Mouse (Mus musculus) liver, embryonic 13.5 days (tissue): ENCODE results near the gene Ocln. TPM values are rescaled to one million over a fixed set of nuclear protein-coding genes. Genes with fewer than 3 reads are reported as not detected.

ENCODE experiments used
- ATAC-seq: fragments of 200-750 bp; cut with Nextera tagmentation; 2 replicates; pipeline ENCODE4 v1.8.0; 2017; ENCODE audit warnings: low read depth, mild to moderate bottlenecking, moderate number of reproducible peaks, moderate library complexity
- DNase-seq: peaks from one replicate; pipeline ENCODE4 v3.0.0; 2022
- H3K27ac ChIP-seq: fragments of 300-500 bp; sonication (generic); 2 replicates; pipeline ENCODE4 v1.5.1; 2015; ENCODE audit warnings: moderate library complexity, mild to moderate bottlenecking, inconsistent platforms
- H3K27me3 ChIP-seq: fragments of 300-500 bp; sonication (generic); 2 replicates; pipeline ENCODE4 v1.6.1; 2015; ENCODE audit warnings: mild to moderate bottlenecking, inconsistent platforms
- H3K36me3 ChIP-seq: fragments of 300-500 bp; sonication (generic); 2 replicates; pipeline ENCODE4 v1.6.1; 2015; ENCODE audit warnings: mild to moderate bottlenecking, inconsistent platforms
- H3K4me1 ChIP-seq: fragments of 300-500 bp; sonication (generic); replicated peaks from 2 replicates; pipeline ENCODE4 v1.6.1; 2015; ENCODE audit warnings: inconsistent platforms
- H3K4me2 ChIP-seq: fragments of 300-500 bp; sonication (generic); 2 replicates; pipeline ENCODE4 v1.6.1; 2015; ENCODE audit warnings: inconsistent platforms, mild to moderate bottlenecking, moderate library complexity
- H3K4me3 ChIP-seq: fragments of 300-500 bp; sonication (generic); replicated peaks from 2 replicates; pipeline ENCODE4 v1.5.1; 2015; ENCODE audit warnings: mild to moderate bottlenecking, inconsistent platforms
- H3K9ac ChIP-seq: fragments of 300-500 bp; sonication (generic); 2 replicates; pipeline ENCODE4 v1.6.1; 2015; ENCODE audit warnings: mild to moderate bottlenecking, inconsistent platforms
- H3K9me3 ChIP-seq: fragments of 300-500 bp; sonication (generic); replicated peaks from 2 replicates; pipeline ENCODE4 v1.6.1; 2016; ENCODE audit warnings: inconsistent platforms
- WGBS: fragments of 180-500 bp; shearing (Covaris S2); methylation state at CpG from one replicate; pipeline ENCODE4 v1.1.7; 2015; ENCODE audit not compliant: insufficient replicate concordance; 5-methylcytosine and 5-hydroxymethylcytosine counted together
- polyA plus RNA-seq: library from polyadenylated mRNA; unstranded; fragments of >200 nt; fragmentation: Nextera tagmentation; extraction: Ambion mirVana; gene quantifications from 2 replicates; pipeline ENCODE4 v1.2.1, GENCODE M21; 2015

The Ocln gene
- polyA plus RNA-seq, 1 experiment from 2014 or later, result 5.3 TPM

DNA sequence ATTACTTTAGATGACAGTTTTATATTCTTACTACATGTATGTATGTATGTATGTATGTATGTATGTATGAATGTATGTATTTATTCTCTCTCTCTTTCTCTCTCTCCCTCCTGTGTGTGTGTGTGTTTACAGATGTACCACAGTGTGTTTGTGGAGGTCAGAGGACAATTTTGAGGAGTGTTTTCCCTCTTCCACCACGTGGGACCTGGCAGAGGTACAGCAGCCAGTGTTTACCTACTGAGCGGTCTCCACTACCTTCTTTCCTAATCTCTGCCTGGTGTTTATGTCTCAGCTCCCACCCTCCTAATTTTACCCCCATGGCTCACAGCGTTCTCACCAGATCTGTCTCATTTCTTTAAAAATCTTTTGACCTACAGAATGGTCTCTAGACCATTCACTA lies 26.7 kb upstream of the Ocln start:
- no peak overlapping the region for H3K4me3 ChIP-seq
- H3K27ac ChIP-seq, result no peak overlapping the region
- H3K9me3 ChIP-seq, result no peaks in the 10 kb centered on the region
- no peaks in the 10 kb centered on the region for H3K36me3 ChIP-seq
- no peak for DNase-seq
- H3K4me2 ChIP-seq, result no peak overlapping the region
- WGBS, result 51% methylated on average over 3 of the region's 3 CpGs
- no peaks in the 10 kb centered on the region for H3K27me3 ChIP-seq
- no peak overlapping the region for H3K9ac ChIP-seq
- peaks cover 8% of the 10 kb centered on the region; the same call in 1 of the 2 replicates for H3K4me1 ChIP-seq
- ATAC-seq, result peak; percentile 59

DNA sequence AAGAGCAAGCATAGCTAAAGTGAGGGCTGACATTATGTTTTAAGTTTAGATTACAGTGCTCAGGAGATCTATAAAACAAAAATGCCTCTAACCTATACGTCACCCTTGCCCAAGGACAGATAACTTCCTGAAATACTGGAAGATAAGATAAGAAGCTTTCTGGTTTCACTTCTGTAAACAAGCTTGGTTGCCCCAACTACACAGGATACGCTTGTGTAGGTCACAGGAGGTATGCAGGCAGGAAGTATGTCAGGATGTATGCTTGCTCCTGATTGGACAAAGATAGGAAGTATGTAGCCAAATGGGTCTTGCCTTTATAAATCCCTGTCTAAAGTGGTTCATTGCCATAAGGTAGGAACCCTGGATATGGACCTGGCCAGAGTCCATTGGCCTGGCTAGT lies 23.4 kb upstream of the Ocln start:
- no peaks in the 10 kb centered on the region for H3K27me3 ChIP-seq
- H3K36me3 ChIP-seq, result no peaks in the 10 kb centered on the region
- ATAC-seq (0 out of 2 replicates have a peak, but pooled peaks have one; percentile 52), DNase-seq (no peak)
- 19% methylated on average over 2 of the region's 2 CpGs for WGBS
- H3K27ac ChIP-seq, result no peak overlapping the region
- H3K9me3 ChIP-seq, result no peaks in the 10 kb centered on the region
- peaks cover 8% of the 10 kb centered on the region; the same call in 1 of the 2 replicates for H3K4me1 ChIP-seq
- no peak overlapping the region for H3K4me3 ChIP-seq
- no peak overlapping the region for H3K9ac ChIP-seq
- no peak overlapping the region for H3K4me2 ChIP-seq

GRCm38 (mm10) chr13:100570713-100571112 lies 18.2 kb upstream of the Ocln start:
- ATAC-seq (no peak), DNase-seq (no peak)
- H3K36me3 ChIP-seq, result no peaks in the 10 kb centered on the region
- H3K4me2 ChIP-seq, result no peak overlapping the region
- H3K9me3 ChIP-seq, result no peaks in the 10 kb centered on the region
- H3K9ac ChIP-seq, result no peak overlapping the region
- 12% methylated on average over 2 of the region's 2 CpGs for WGBS
- no peak overlapping the region for H3K4me3 ChIP-seq
- H3K27me3 ChIP-seq, result no peaks in the 10 kb centered on the region
- 0 out of 2 replicates have a peak, but pooled peaks cover 3% of the 10 kb centered on the region for H3K4me1 ChIP-seq
- H3K27ac ChIP-seq, result no peak overlapping the region

DNA sequence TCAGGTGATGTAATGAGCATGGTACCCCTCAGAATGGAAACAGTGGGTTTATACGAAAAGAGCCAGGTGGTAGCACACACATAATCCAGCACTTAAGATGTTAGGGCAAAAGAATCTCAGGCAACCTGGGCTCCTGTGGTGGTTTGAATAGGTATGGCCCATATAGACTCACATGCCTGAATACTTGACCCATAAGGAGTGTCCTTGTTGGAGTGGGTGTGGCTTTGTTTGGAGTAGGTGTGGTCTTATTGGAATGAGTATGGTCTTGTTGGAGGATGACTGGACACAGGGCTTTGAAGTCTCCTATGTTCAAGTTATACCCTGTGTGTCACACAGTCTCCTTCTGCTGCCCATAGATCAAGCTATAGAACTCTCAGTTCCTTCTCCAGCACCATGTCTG lies 15.8 kb upstream of the Ocln start:
- no peak for DNase-seq
- no peaks in the 10 kb centered on the region for H3K9me3 ChIP-seq
- no peak overlapping the region for H3K9ac ChIP-seq
- no peaks in the 10 kb centered on the region for H3K36me3 ChIP-seq
- WGBS, result 86% methylated on average over 1 of the region's 1 CpGs
- no peak overlapping the region for H3K27ac ChIP-seq
- H3K4me2 ChIP-seq, result no peak overlapping the region
- H3K27me3 ChIP-seq, result no peaks in the 10 kb centered on the region
- H3K4me1 ChIP-seq, result no peaks in the 10 kb centered on the region
- no peak for ATAC-seq
- no peak overlapping the region for H3K4me3 ChIP-seq

DNA sequence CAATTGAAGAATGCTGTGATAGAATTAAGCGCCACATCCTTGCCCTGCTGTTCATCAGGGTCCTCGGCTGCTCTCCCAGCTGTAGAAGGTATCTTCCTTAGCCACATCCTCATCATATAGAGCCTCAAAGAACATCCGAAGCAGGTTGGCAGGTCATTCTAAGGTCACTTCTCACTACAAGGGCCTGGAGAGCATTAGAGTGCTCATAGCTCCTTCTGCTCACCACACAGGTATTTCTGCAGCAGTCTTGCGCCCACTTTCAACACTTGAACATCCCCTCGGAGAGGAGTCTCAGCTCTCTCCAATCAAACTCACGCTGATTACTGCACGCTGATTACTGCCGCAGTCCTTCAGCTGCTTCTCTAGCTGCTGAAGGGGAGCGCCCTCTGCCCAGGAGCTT lies 6.9 kb upstream of the Ocln start:
- H3K27ac ChIP-seq, result no peak overlapping the region
- H3K36me3 ChIP-seq, result no peaks in the 10 kb centered on the region
- WGBS, result 65% methylated on average over 9 of the region's 9 CpGs
- H3K4me2 ChIP-seq, result no peak overlapping the region
- no peak for ATAC-seq
- H3K4me3 ChIP-seq, result no peak overlapping the region
- no peaks in the 10 kb centered on the region for H3K4me1 ChIP-seq
- no peak for DNase-seq
- no peak overlapping the region for H3K9ac ChIP-seq
- peaks cover 2% of the 10 kb centered on the region; the same call in 1 of the 2 replicates for H3K27me3 ChIP-seq
- H3K9me3 ChIP-seq, result no peaks in the 10 kb centered on the region

- Histone ChIP-seq H3K36me3 (no peaks in the 10 kb centered on the region), H3K4me1 (peaks cover 5% of the 10 kb centered on the region), H3K4me2 (no peak overlapping the region), H3K9me3 (no peaks in the 10 kb centered on the region), H3K27me3 (peaks cover 25% of the 10 kb centered on the region), H3K27ac (no peak overlapping the region), H3K4me3 (no peak overlapping the region), H3K9ac (no peak overlapping the region)
- ATAC-seq (no peak), DNase-seq (no peak)
- 59% methylated on average over 4 of the region's 4 CpGs for WGBS
Measured at GRCm38 (mm10) chr13:100557011-100557410, 4.5 kb upstream of the Ocln start.

DNA sequence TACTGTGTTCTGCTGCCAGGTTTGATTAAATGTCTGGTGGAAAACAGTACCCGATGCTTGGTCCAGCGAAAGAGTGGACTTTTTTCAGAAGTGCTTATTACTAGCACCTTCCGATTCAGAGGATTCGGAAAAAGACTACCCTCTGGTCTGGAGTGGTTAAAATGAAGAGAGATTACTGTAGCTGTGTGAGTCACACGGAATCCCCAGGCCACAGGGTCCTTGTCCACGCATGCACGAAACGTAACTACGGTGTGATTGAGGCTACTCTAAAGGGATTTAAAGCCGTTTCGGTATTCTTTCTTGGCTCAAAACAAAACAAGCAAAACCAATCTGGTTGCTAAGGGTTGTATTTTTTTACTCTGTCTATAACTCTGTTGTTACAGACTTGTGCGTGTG lies 522 bp upstream of the Ocln start:
- no peak overlapping the region for H3K27ac ChIP-seq
- ATAC-seq (no peak), DNase-seq (no peak)
- H3K4me1 ChIP-seq, result peaks cover 9% of the 10 kb centered on the region
- H3K9me3 ChIP-seq, result no peaks in the 10 kb centered on the region
- no peaks in the 10 kb centered on the region for H3K36me3 ChIP-seq
- H3K9ac ChIP-seq, result peak overlapping the region; percentile 60; the same call in 1 of the 2 replicates
- peak overlapping the region; percentile 64 for H3K4me3 ChIP-seq
- 7% methylated on average over 12 of the region's 12 CpGs for WGBS
- H3K4me2 ChIP-seq, result peak overlapping the region; percentile 78
- peaks cover 51% of the 10 kb centered on the region for H3K27me3 ChIP-seq

DNA sequence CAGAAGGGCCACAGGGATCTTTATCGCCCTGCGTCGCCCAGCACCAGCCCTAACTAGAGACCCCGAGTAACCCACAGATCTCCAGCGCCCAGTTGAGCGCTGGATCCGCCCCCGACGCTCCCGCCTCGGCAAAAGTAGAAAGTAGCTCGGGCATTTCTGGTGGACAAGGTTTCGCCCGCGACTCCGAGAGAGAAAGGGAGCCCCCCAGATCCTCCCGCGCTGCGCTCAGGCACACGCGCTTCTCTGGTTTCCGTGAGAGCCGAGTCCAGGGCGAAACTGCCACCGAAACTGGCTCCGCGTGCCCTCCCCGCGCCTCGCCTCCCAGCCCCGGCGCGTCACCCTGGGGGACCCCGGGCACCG lies 529 bp downstream of the Ocln start:
- ATAC-seq, result peak; percentile 30; the same call in 1 of the 2 replicates
- peak overlapping the region; percentile 64 for H3K4me3 ChIP-seq
- peaks cover 51% of the 10 kb centered on the region for H3K27me3 ChIP-seq
- peak overlapping the region; percentile 60 for H3K9ac ChIP-seq
- no peaks in the 10 kb centered on the region for H3K36me3 ChIP-seq
- H3K4me1 ChIP-seq, result peaks cover 9% of the 10 kb centered on the region
- WGBS, result 0% methylated on average over 35 of the region's 35 CpGs
- peak overlapping the region; percentile 23; the same call in 1 of the 2 replicates for H3K27ac ChIP-seq
- no peak for DNase-seq
- H3K9me3 ChIP-seq, result no peaks in the 10 kb centered on the region
- H3K4me2 ChIP-seq, result peak overlapping the region; percentile 78

DNA sequence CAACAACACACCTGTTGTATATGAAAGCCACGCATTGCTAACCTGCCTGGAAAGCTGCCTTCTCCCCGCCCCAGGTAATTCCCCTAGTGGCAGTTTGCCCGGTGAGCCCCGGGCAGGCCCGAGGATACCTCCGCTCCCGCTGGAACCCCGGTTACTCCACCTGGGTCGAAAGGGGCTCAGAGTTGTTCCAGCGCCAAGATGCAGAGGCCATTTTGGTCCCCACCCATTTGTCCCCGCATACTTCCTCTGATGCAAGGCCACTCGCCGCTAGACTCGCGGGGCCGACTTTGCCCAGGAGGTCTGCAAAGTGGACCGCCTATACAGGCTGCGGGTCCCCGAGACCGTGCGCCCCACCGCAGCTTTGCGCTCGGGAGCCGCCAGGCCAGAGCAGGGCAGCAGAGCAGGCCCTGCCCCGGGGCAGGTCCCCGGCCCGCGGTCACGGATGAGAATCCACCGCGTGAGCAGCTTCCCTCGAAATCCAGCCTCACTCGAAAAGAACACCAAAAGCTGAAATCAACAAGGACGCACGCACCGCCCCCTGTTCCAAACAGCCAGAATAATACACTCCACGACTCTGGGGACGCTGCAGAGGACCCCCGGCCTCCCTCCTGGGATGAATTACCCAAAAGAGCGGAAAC lies 1.0 kb downstream of the Ocln start:
- no peaks in the 10 kb centered on the region for H3K9me3 ChIP-seq
- H3K4me1 ChIP-seq, result peaks cover 9% of the 10 kb centered on the region
- 0 out of 2 replicates have a peak, but pooled peaks have one; percentile 37 for ATAC-seq
- peak overlapping the region; percentile 64 for H3K4me3 ChIP-seq
- H3K27me3 ChIP-seq, result peaks cover 51% of the 10 kb centered on the region
- no peaks in the 10 kb centered on the region for H3K36me3 ChIP-seq
- WGBS, result 2% methylated on average over 41 of the region's 41 CpGs
- H3K4me2 ChIP-seq, result peak overlapping the region; percentile 78
- DNase-seq, result no peak
- H3K27ac ChIP-seq, result peak overlapping the region; percentile 23; the same call in 1 of the 2 replicates
- peak overlapping the region; percentile 60 for H3K9ac ChIP-seq

DNA sequence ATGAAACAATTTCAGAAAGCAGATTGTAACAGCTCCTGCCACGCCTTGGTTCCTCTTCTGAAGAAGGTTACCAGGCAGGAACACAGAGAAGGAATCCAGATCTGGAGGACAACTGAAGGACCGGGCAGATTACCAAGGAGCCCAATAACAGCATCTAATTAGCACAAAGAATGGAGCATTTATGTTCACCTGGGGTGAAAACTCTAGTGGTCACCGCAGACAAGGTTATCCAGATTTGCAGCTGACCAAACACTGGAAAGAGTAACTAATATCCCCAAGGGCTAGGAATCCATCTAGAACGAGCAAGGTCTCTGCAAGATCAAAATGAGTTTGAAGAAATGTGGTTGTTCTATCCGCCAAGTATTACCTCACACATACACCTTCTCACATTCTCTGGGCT lies 5.2 kb downstream of the Ocln start:
- peaks cover 29% of the 10 kb centered on the region for H3K27me3 ChIP-seq
- no peaks in the 10 kb centered on the region for H3K36me3 ChIP-seq
- no peak overlapping the region for H3K27ac ChIP-seq
- no peak overlapping the region for H3K4me3 ChIP-seq
- H3K9me3 ChIP-seq, result no peaks in the 10 kb centered on the region
- WGBS, result 59% methylated on average over 5 of the region's 5 CpGs
- no peak overlapping the region for H3K9ac ChIP-seq
- H3K4me2 ChIP-seq, result no peak overlapping the region
- H3K4me1 ChIP-seq, result peaks cover 7% of the 10 kb centered on the region
- ATAC-seq, result no peak
- no peak for DNase-seq

- H3K9ac ChIP-seq, result no peak overlapping the region
- H3K4me3 ChIP-seq, result no peak overlapping the region
- no peaks in the 10 kb centered on the region for H3K9me3 ChIP-seq
- H3K36me3 ChIP-seq, result no peaks in the 10 kb centered on the region
- no peaks in the 10 kb centered on the region; the same call in 1 of the 2 replicates for H3K4me1 ChIP-seq
- no peak overlapping the region for H3K27ac ChIP-seq
- 57% methylated on average over 3 of the region's 3 CpGs for WGBS
- peaks cover 11% of the 10 kb centered on the region for H3K27me3 ChIP-seq
- H3K4me2 ChIP-seq, result no peak overlapping the region
- ATAC-seq (no peak), DNase-seq (no peak)
Measured at GRCm38 (mm10) chr13:100545510-100545909, 7.0 kb downstream of the Ocln start.

- Histone ChIP-seq H3K4me3 (no peak overlapping the region), H3K9ac (no peak overlapping the region), H3K27me3 (no peaks in the 10 kb centered on the region), H3K4me2 (no peak overlapping the region), H3K4me1 (no peaks in the 10 kb centered on the region; the same call in 1 of the 2 replicates), H3K27ac (peak overlapping the region; percentile 59), H3K9me3 (no peaks in the 10 kb centered on the region), H3K36me3 (no peaks in the 10 kb centered on the region)
- 37% methylated on average over 4 of the region's 4 CpGs for WGBS
- ATAC-seq (peak; percentile 48), DNase-seq (no peak)
Measured at GRCm38 (mm10) chr13:100544220-100544662, 8.3 kb downstream of the Ocln start.
